Mouse (Mus musculus): ENCODE results near the gene Trappc6a. TPM values are rescaled to one million over a fixed set of nuclear protein-coding genes. Genes with fewer than 3 reads are reported as not detected.

The Trappc6a gene
- total RNA-seq, 4 experiments from 2014 or later = 77.7 to 107 (median 90.3) TPM

GRCm38 (mm10) chr7:19524420-19525104, 16.4 kb downstream of the Trappc6a start:
- no peak for DNase-seq

- no peak for DNase-seq
Observed at GRCm38 (mm10) chr7:19525105-19525481, 16.9 kb downstream of the Trappc6a start.

- no peak for DNase-seq
Observed at GRCm38 (mm10) chr7:19531077-19531476, 22.9 kb downstream of the Trappc6a start.

- no peak for DNase-seq
Observed at GRCm38 (mm10) chr7:19532240-19532639, 24.0 kb downstream of the Trappc6a start.

GRCm38 (mm10) chr7:19534676-19535075, 26.5 kb downstream of the Trappc6a start:
- DNase-seq = no peak

GRCm38 (mm10) chr7:19540771-19541566, 32.8 kb downstream of the Trappc6a start:
- DNase-seq = no peak

GRCm38 (mm10) chr7:19541681-19542154, 33.5 kb downstream of the Trappc6a start:
- DNase-seq = no peak

GRCm38 (mm10) chr7:19542155-19542691, 34.0 kb downstream of the Trappc6a start:
- DNase-seq = no peak

GRCm38 (mm10) chr7:19543584-19543983, 35.4 kb downstream of the Trappc6a start:
- DNase-seq = no peak

- no peak for DNase-seq
Observed at GRCm38 (mm10) chr7:19546007-19546406, 37.8 kb downstream of the Trappc6a start.

GRCm38 (mm10) chr7:19547344-19547969, 39.3 kb downstream of the Trappc6a start:
- DNase-seq = no peak

- DNase-seq = no peak
Observed at GRCm38 (mm10) chr7:19549394-19549793, 41.2 kb downstream of the Trappc6a start.

- no peak for DNase-seq
Observed at GRCm38 (mm10) chr7:19551634-19552033, 43.4 kb downstream of the Trappc6a start.

GRCm38 (mm10) chr7:19552443-19552842, 44.2 kb downstream of the Trappc6a start:
- no peak for DNase-seq

GRCm38 (mm10) chr7:19554168-19554567, 46.0 kb downstream of the Trappc6a start:
- no peak for DNase-seq

GRCm38 (mm10) chr7:19557086-19557485, 48.9 kb downstream of the Trappc6a start:
- no peak for DNase-seq

- DNase-seq = no peak
Observed at GRCm38 (mm10) chr7:19557982-19558900, 50.0 kb downstream of the Trappc6a start.

- DNase-seq = no peak
Observed at GRCm38 (mm10) chr7:19558965-19559364, 50.8 kb downstream of the Trappc6a start.

- DNase-seq = no peak
Observed at GRCm38 (mm10) chr7:19560491-19561260, 52.5 kb downstream of the Trappc6a start.

GRCm38 (mm10) chr7:19561431-19561764, 53.2 kb downstream of the Trappc6a start:
- DNase-seq = no peak

Data from adrenal gland, adult 8-10 months (tissue).